Mouse (Mus musculus) cerebellum, postnatal 10 days (tissue): ENCODE data around the gene Sult2a3.
"Not testable (repeated sequence)": the region's sequence is repeated elsewhere in the genome, so short reads cannot be mapped to it uniquely, and the experiment has no call there.

Experiments used
- DNase-seq, 2 experiments: peaks; one replicate each; pipeline ENCODE4 v3.0.0; 2021; ENCODE audit warnings: mixed read lengths in 2 of 2

Sult2a3 gene

DNA sequence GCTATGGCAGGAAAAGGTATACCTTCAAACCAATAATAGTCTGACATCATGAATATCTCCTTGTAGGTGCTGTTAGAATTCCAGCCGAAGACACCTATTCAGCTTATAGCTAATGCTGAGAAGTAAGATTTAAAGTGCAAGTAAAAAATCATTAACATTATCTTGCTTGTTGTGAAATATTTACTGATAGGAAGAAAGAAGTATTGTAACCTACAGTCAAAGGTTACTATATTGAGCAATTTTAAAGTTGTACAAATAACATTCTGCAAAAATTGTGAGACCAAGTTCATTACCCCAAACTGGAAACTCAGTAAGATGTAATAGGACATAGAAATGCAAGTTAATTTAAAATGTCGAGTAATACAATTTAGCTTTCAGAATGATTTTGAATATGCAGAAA, at the start of gene Sult2a3:
Gene Sult2a3 (minus strand): TSS at position 101 of the 400 bp plus-strand sequence.
- no peak for DNase-seq

DNA sequence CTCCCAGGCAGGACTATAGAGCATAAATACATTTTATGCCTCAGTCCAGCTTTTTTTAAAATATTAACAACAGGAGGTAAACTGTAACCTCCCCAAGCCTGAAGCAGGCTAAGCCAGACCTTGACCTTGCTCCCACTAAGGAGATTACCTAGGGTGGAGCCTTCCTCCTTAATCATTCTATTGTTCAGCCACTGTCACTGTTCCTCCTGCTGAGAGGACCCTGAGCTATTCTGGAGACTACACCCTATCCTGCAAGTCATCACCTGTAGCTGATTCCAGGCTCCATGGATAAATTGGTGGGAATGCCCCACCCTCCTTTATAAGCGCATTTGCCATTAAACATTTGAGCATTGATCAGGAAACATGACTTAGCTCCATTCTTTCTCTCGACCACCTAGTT, 2.4 kb downstream of the Sult2a3 start:
- no peak for DNase-seq

DNA sequence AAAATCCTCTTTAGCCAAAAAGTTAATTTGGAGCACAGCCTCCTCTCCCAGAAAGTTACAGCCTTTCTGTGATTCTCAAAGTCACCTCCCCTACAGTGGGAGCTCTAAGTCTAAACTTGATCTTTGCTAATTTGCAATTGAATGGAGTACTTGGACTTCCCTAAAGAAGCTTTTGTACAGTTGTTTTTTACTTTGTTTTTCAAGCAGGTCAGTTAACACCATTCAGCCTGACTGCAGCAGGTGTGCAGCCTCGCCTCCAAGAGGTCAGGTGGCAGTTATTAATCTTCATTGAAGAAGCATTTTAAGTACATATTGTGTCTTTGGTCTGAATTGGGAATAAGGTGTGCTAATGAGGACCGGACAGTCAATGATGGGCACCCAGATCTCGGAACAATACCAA, 3.0 kb downstream of the Sult2a3 start:
- not testable (repeated sequence) for DNase-seq

GRCm38 (mm10) chr7:14116761-14117160, 6.1 kb downstream of the Sult2a3 start:
- DNase-seq = no peak

GRCm38 (mm10) chr7:14114471-14114870, 8.4 kb downstream of the Sult2a3 start:
- not testable (repeated sequence) for DNase-seq

DNA sequence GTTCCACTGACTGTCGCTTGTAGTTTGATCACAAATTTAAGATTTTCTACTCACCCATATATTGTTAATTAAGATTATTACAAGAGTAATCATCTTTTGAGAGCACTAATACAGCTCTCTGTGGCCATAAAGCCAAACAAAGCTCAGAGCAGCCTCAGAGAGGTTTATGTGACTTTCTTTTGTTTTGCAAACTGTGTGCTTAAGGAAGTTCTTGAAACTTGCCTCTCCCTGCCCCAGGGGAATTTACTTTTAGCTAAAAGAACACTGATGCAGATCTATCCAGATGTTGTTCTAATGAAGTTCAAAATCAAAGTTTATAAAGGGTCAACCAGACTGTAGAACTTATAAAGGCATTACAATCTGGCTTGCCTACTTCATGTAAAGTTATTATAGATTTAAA, 75.0 kb downstream of the Sult2a3 start:
- not testable (repeated sequence) for DNase-seq

- DNase-seq = not testable (repeated sequence)
These were observed 92.0 kb downstream of the Sult2a3 start for GRCm38 (mm10) chr7:14030831-14031230.
